Mouse (Mus musculus) heart, embryonic 11.5 days (tissue): ENCODE measurements at regions not wholly inside any gene's neighbourhood (a gene's known extent, or its start where the extent isn't known, plus 50 kb on each side); places are given as distances from the start of the nearest gene placed in this dataset.

Experiments
- ATAC-seq: fragments of 200-750 bp; cut with Nextera tagmentation; replicated peaks from 2 replicates; pipeline ENCODE4 v1.8.0; 2017; ENCODE audit warnings: moderate library complexity; ENCODE audit not compliant: insufficient number of reproducible peaks, low FRiP score, low TSS enrichment
- H3K27ac ChIP-seq: fragments of 300-500 bp; sonication (generic); 2 replicates; pipeline ENCODE4 v1.5.1; 2014; ENCODE audit warnings: mild to moderate bottlenecking, low read depth, low read length
- H3K27me3 ChIP-seq: fragments of 300-500 bp; sonication (generic); 2 replicates; pipeline ENCODE4 v1.6.1; 2014; ENCODE audit warnings: mild to moderate bottlenecking, low read length, mixed read lengths; ENCODE audit not compliant: control insufficient read depth, insufficient read depth
- H3K36me3 ChIP-seq: fragments of 300-500 bp; sonication (generic); 2 replicates; pipeline ENCODE4 v1.6.1; 2014; ENCODE audit warnings: mild to moderate bottlenecking, low read length, moderate library complexity, mixed read lengths; ENCODE audit not compliant: control insufficient read depth, insufficient read depth
- H3K4me1 ChIP-seq: fragments of 300-500 bp; sonication (generic); 2 replicates; pipeline ENCODE4 v1.6.1; 2014; ENCODE audit warnings: low read length; ENCODE audit not compliant: control insufficient read depth, insufficient read depth
- H3K4me2 ChIP-seq: fragments of 300-500 bp; sonication (generic); 2 replicates; pipeline ENCODE4 v1.6.1; 2014; ENCODE audit warnings: mild to moderate bottlenecking, moderate library complexity
- H3K4me3 ChIP-seq: fragments of 300-500 bp; sonication (generic); 2 replicates; pipeline ENCODE4 v1.5.1; 2014; ENCODE audit warnings: low read depth, low read length
- H3K9ac ChIP-seq: fragments of 300-500 bp; sonication (generic); 2 replicates; pipeline ENCODE4 v1.6.1; 2014; ENCODE audit warnings: mild to moderate bottlenecking, low read depth, low read length, moderate library complexity
- H3K9me3 ChIP-seq: fragments of 300-500 bp; sonication (generic); replicated peaks from 2 replicates; pipeline ENCODE4 v1.6.1; 2016; ENCODE audit warnings: low read length; ENCODE audit not compliant: control insufficient read depth
- WGBS: fragments of 180-500 bp; shearing (Covaris S2); extraction: QIAGEN DNeasy Blood & Tissue Kit; methylation state at CpG from one replicate; pipeline ENCODE4 v1.1.7; 2014; ENCODE audit not compliant: insufficient replicate concordance; 5-methylcytosine and 5-hydroxymethylcytosine counted together

DNA sequence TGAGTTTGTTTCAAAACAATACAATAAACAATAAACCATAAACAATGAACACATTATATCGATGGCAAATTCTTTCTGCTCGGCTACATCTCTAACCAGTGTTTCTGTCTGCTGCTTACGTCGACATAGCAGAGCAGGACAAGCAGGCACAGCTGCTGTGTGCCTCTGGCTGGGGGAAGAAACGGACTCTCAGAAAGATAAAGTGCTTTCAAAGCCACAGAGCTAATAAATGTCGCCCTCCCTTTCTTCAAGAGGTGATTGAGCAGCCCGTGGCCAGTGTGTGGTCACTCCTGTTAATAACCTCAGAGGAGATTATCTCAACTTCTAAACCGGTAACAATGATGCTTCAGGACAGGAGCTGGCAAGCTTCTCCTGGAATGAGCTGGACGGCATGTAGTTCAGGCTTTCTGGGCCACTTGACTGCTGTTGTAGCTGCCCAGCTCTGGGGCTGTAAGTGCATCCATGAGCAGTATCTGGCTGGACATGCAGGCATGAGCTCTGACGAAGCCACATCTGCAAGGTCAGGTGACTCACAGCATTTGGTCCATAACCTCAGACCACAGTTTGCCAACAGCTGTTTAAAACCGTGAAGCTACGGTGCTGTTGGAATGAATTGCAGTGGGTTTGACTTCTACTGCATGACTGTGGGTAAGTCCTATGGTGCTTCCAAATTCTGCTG, 55.6 kb downstream of the Evx1 start:
- Histone ChIP-seq H3K27me3 (no peaks in the 10 kb centered on the region), H3K4me1 (peaks cover 2% of the 10 kb centered on the region; the same call in 1 of the 2 replicates), H3K9ac (no peak overlapping the region), H3K27ac (no peak overlapping the region), H3K36me3 (no peaks in the 10 kb centered on the region), H3K9me3 (no peaks in the 10 kb centered on the region), H3K4me2 (no peak overlapping the region), H3K4me3 (no peak overlapping the region)
- no peak for ATAC-seq
- 34% methylated on average over 12 of the region's 12 CpGs for WGBS

GRCm38 (mm10) chr6:52370806-52371360, 57.6 kb downstream of the Evx1 start:
- Histone ChIP-seq H3K4me3 (no peak overlapping the region), H3K9ac (no peak overlapping the region), H3K4me1 (peaks cover 2% of the 10 kb centered on the region; the same call in 1 of the 2 replicates), H3K27ac (no peak overlapping the region), H3K4me2 (no peak overlapping the region), H3K36me3 (no peaks in the 10 kb centered on the region), H3K27me3 (no peaks in the 10 kb centered on the region), H3K9me3 (no peaks in the 10 kb centered on the region)
- 78% methylated on average over 8 of the region's 8 CpGs for WGBS
- no peak for ATAC-seq

DNA sequence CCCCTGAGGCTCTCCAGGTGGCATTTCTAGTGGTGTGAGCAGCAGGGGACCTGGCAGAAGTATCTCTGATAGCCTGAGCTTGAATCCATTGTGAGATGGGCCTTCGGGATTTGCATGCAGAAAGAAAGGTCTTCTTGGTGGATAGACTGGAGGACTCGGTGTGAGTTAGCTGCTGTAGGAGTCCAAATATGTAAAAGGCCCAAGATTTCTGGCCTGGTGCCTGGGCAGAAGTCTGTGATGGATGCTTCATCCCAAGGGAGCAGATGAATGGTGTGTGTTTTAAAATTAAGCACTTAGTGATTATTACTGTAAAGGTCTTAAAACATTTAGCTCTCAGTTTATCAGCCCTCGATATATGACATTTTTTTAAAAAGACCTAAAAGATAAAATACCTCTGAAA, 65.8 kb downstream of the Evx1 start:
- Histone ChIP-seq H3K27ac (no peak overlapping the region), H3K4me2 (no peak overlapping the region), H3K27me3 (no peaks in the 10 kb centered on the region), H3K4me3 (no peak overlapping the region), H3K4me1 (no peaks in the 10 kb centered on the region), H3K9ac (no peak overlapping the region), H3K36me3 (no peaks in the 10 kb centered on the region), H3K9me3 (no peaks in the 10 kb centered on the region; the same call in 1 of the 2 replicates)
- ATAC-seq, result no peak
- WGBS, result 68% methylated on average over 3 of the region's 3 CpGs

DNA sequence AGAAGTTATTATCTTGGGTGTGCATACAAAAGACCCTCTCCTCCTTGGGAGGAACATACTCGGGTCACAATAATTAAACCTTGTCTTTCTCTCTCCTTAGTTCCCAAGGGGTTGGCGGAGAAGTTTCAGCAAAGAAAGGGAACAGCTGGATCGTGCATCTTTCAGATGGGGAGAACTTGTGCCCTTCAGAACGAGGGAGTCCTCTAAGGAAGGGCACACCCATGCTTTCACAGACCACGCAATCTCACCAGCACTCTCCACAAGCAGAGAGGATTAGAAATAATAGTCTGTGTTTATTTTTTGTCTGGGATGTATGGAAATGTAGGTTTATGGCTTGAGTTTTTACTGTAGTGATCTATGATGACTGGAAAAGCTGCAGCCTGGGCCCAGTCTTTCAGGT, 66.3 kb downstream of the Evx1 start:
- Histone ChIP-seq H3K4me3 (no peak overlapping the region), H3K36me3 (no peaks in the 10 kb centered on the region), H3K27ac (no peak overlapping the region), H3K9me3 (no peaks in the 10 kb centered on the region; the same call in 1 of the 2 replicates), H3K4me1 (no peaks in the 10 kb centered on the region), H3K9ac (no peak overlapping the region), H3K27me3 (no peaks in the 10 kb centered on the region), H3K4me2 (no peak overlapping the region)
- ATAC-seq, result no peak
- WGBS, result 49% methylated on average over 5 of the region's 5 CpGs

GRCm38 (mm10) chr6:52385044-52385443, 71.7 kb downstream of the Evx1 start:
- no peak for ATAC-seq
- Histone ChIP-seq H3K9ac (no peak overlapping the region), H3K4me1 (no peaks in the 10 kb centered on the region), H3K4me2 (no peak overlapping the region), H3K9me3 (no peaks in the 10 kb centered on the region; the same call in 1 of the 2 replicates), H3K27me3 (no peaks in the 10 kb centered on the region), H3K36me3 (no peaks in the 10 kb centered on the region), H3K4me3 (no peak overlapping the region), H3K27ac (no peak overlapping the region)
- WGBS, result 83% methylated on average over 2 of the region's 2 CpGs

DNA sequence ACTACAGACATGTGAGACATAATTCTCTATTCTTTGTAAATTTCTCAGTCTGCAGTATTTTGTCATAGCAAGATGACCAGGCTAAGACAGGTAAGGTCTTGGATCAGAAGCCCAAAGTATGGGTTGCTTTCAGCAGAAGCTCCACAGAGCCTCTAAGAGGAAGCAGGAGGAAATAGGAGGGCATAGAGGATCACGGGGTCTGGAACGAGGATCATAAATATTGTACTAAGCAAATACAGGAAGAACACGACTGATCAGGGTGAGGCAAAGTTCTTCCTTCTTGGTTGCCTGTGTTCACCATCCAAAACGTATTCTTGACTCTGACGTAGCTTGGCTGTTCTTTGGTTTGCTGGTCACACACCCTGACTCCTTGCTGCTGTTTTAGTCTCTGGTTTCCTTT, 88.1 kb downstream of the Evx1 start:
- no peak for ATAC-seq
- Histone ChIP-seq H3K4me2 (no peak overlapping the region), H3K9me3 (no peaks in the 10 kb centered on the region), H3K4me3 (no peak overlapping the region), H3K4me1 (no peaks in the 10 kb centered on the region), H3K36me3 (no peaks in the 10 kb centered on the region), H3K9ac (no peak overlapping the region), H3K27ac (no peak overlapping the region), H3K27me3 (no peaks in the 10 kb centered on the region)
- WGBS, result 74% methylated on average over 5 of the region's 5 CpGs

- Histone ChIP-seq H3K4me3 (no peak overlapping the region), H3K4me2 (no peak overlapping the region), H3K27ac (no peak overlapping the region), H3K36me3 (no peaks in the 10 kb centered on the region), H3K9ac (no peak overlapping the region), H3K4me1 (no peaks in the 10 kb centered on the region), H3K27me3 (no peaks in the 10 kb centered on the region), H3K9me3 (no peaks in the 10 kb centered on the region)
- no peak for ATAC-seq
- 80% methylated on average over 4 of the region's 4 CpGs for WGBS
Observed at GRCm38 (mm10) chr6:52409991-52410390, 96.7 kb downstream of the Evx1 start.

DNA sequence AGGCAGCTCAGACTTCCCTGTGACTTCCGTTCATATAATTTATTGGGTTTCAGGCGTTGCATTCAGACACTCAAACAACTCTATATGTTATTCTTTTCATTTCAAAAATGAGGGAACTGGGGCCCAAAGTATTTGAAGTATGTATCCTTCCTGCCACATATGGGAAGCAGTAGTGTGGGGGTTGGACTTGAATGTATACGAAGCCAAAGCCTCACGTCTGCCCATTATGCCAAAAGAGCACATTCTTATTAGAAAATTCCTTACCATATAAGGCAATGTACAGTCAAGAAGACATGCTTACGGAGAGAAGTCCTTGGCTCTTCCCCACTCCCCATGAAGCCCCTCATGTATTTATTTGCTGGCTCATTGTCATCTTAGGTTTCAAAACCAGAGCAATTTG, 97.4 kb downstream of the Evx1 start:
- H3K9ac ChIP-seq, result no peak overlapping the region
- H3K36me3 ChIP-seq, result no peaks in the 10 kb centered on the region
- no peak for ATAC-seq
- no peaks in the 10 kb centered on the region for H3K4me1 ChIP-seq
- no peaks in the 10 kb centered on the region for H3K9me3 ChIP-seq
- no peak overlapping the region for H3K4me2 ChIP-seq
- no peaks in the 10 kb centered on the region for H3K27me3 ChIP-seq
- no peak overlapping the region for H3K4me3 ChIP-seq
- WGBS, result 74% methylated on average over 5 of the region's 5 CpGs
- H3K27ac ChIP-seq, result no peak overlapping the region

DNA sequence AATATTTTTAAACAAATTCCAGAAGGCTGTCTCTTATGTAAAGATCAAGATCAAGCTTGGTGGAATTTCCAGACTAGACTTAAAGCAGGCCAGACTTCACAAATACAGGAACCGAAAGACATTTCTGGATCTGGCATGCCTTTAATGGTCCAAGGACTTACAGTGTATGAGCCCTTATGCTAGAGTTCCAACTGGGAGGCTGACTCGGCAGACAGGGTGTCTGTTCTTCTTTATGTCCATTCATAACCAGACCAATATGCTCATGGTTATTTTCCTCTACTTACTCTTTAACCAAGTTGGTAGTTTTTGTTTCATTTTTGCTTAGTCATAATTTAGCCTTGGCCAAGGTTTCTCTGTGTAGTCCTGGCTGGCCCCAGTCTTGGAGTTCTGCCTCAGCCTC, 98.0 kb downstream of the Evx1 start:
- no peak overlapping the region for H3K4me2 ChIP-seq
- no peaks in the 10 kb centered on the region for H3K36me3 ChIP-seq
- ATAC-seq, result no peak
- H3K9me3 ChIP-seq, result no peaks in the 10 kb centered on the region
- H3K9ac ChIP-seq, result no peak overlapping the region
- H3K4me3 ChIP-seq, result no peak overlapping the region
- no peak overlapping the region for H3K27ac ChIP-seq
- H3K4me1 ChIP-seq, result peaks cover 2% of the 10 kb centered on the region; the same call in 1 of the 2 replicates
- H3K27me3 ChIP-seq, result no peaks in the 10 kb centered on the region
- 87% methylated on average over 2 of the region's 2 CpGs for WGBS
